Mouse (Mus musculus): ENCODE data around the gene Arfgef3. TPM values are rescaled to one million over a fixed set of nuclear protein-coding genes. Genes with fewer than 3 reads are reported as not detected.
A peak's percentile ranks its signal among the peaks of the same experiment; 100 is the strongest.

The Arfgef3 gene
- polyA plus RNA-seq, 1 experiment from 2014 or later: 7.9 TPM

GRCm38 (mm10) chr10:18536889-18537288, 206.9 kb downstream of the Arfgef3 start:
- ATAC-seq: peak; percentile 37; the same call in 1 of the 2 replicates
- H3K4me3 ChIP-seq (ENCODE audit: low read depth, low read length): no peak overlapping the region
- WGBS: 93% methylated on average over 2 of the region's 2 CpGs
- H3K9me3 ChIP-seq (replicated peaks; ENCODE audit: control insufficient read depth, low read length, poor library complexity, severe bottlenecking): no peaks in the 10 kb centered on the region
- no peaks in the 10 kb centered on the region for H3K4me1 ChIP-seq (ENCODE audit: control insufficient read depth, insufficient read depth, low read length)
- H3K27ac ChIP-seq (ENCODE audit: low read length): no peak overlapping the region
- H3K36me3 ChIP-seq (ENCODE audit: control insufficient read depth, insufficient read depth, low read length): no peaks in the 10 kb centered on the region
- H3K9ac ChIP-seq (ENCODE audit: low read depth, low read length): no peak overlapping the region
- H3K4me2 ChIP-seq (ENCODE audit: low read length): no peak overlapping the region
- H3K27me3 ChIP-seq (ENCODE audit: control insufficient read depth, insufficient read depth, low read depth, low read length): no peaks in the 10 kb centered on the region

DNA sequence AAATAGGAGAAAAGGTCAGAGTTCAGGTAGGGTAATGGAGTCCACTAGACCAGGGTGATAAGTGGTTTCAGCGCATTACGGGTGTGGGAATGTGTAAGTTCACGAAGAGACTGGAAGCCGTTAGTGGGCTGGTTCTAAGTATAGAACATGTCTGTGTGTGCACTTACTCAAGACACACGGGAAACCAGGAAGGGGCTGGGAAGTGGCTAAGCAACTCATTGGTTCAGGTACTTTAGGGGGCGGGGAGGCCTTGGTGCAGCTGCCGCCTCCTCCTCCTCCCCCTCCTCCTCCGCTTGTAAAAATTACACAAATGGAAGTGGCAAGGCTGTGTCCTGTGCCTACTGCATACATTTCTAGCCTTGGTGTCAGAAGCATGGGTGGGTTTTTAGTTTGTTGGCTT, 211.5 kb downstream of the Arfgef3 start:
- ATAC-seq: no peak
- H3K36me3 ChIP-seq (ENCODE audit: control insufficient read depth, insufficient read depth, low read length): peaks cover 6% of the 10 kb centered on the region
- peaks cover 3% of the 10 kb centered on the region; the same call in 1 of the 2 replicates for H3K4me1 ChIP-seq (ENCODE audit: control insufficient read depth, insufficient read depth, low read length)
- no peak overlapping the region for H3K27ac ChIP-seq (ENCODE audit: low read length)
- no peak overlapping the region for H3K9ac ChIP-seq (ENCODE audit: low read depth, low read length)
- no peaks in the 10 kb centered on the region for H3K27me3 ChIP-seq (ENCODE audit: control insufficient read depth, insufficient read depth, low read depth, low read length)
- no peaks in the 10 kb centered on the region for H3K9me3 ChIP-seq (replicated peaks; ENCODE audit: control insufficient read depth, low read length, poor library complexity, severe bottlenecking)
- no peak overlapping the region for H3K4me3 ChIP-seq (ENCODE audit: low read depth, low read length)
- no peak overlapping the region for H3K4me2 ChIP-seq (ENCODE audit: low read length)
- WGBS: 71% methylated on average over 8 of the region's 8 CpGs

Other genes with a start within 250 kb of the Arfgef3 start
- 10.8 and 11.7 TPM in 2 replicates for gene Hebp2, start 197.9 kb downstream of the Arfgef3 start, polyA plus RNA-seq (2015; fragmentation: Nextera tagmentation; extraction: Ambion mirVana)
- gene Gm4922, start 42.8 kb upstream of the Arfgef3 start, polyA plus RNA-seq (2015; fragmentation: Nextera tagmentation; extraction: Ambion mirVana): 0.39 TPM in 2 replicates
- 11.7 and 12.4 TPM in 2 replicates for gene Perp, start 101.1 kb upstream of the Arfgef3 start, polyA plus RNA-seq (2015; fragmentation: Nextera tagmentation; extraction: Ambion mirVana)